Mouse (Mus musculus) hindbrain, embryonic 15.5 days (tissue): ENCODE results near the gene Platr17. TPM values are rescaled to one million over a fixed set of nuclear protein-coding genes. Genes with fewer than 3 reads are reported as not detected.
A peak's percentile ranks its signal among the peaks of the same experiment; 100 is the strongest.
"Not testable (repeated sequence)": the region's sequence is repeated elsewhere in the genome, so short reads cannot be mapped to it uniquely, and the experiment has no call there.

ENCODE experiments used
- ATAC-seq: fragments of 200-750 bp; cut with Nextera tagmentation; 2 replicates; pipeline ENCODE4 v1.8.0; 2017; ENCODE audit warnings: low read depth, moderate number of reproducible peaks, moderate TSS enrichment; ENCODE audit not compliant: low FRiP score
- H3K27ac ChIP-seq: fragments of 300-500 bp; sonication (generic); replicated peaks from 2 replicates; pipeline ENCODE4 v1.5.1; 2015; ENCODE audit warnings: mild to moderate bottlenecking, inconsistent platforms
- H3K27me3 ChIP-seq: fragments of 300-500 bp; sonication (generic); 2 replicates; pipeline ENCODE4 v1.6.1; 2015; ENCODE audit warnings: control low read depth, inconsistent platforms
- H3K36me3 ChIP-seq: fragments of 300-500 bp; sonication (generic); 2 replicates; pipeline ENCODE4 v1.6.1; 2015; ENCODE audit warnings: control low read depth, inconsistent platforms
- H3K4me1 ChIP-seq: fragments of 300-500 bp; sonication (generic); replicated peaks from 2 replicates; pipeline ENCODE4 v1.6.1; 2015; ENCODE audit warnings: control low read depth, inconsistent platforms
- H3K4me2 ChIP-seq: fragments of 300-500 bp; sonication (generic); 2 replicates; pipeline ENCODE4 v1.6.1; 2015; ENCODE audit warnings: moderate library complexity, mild to moderate bottlenecking, inconsistent platforms
- H3K4me3 ChIP-seq: fragments of 300-500 bp; sonication (generic); 2 replicates; pipeline ENCODE4 v1.5.1; 2015; ENCODE audit warnings: mild to moderate bottlenecking, inconsistent platforms
- H3K9ac ChIP-seq: fragments of 300-500 bp; sonication (generic); 2 replicates; pipeline ENCODE4 v1.6.1; 2015; ENCODE audit warnings: inconsistent platforms
- H3K9me3 ChIP-seq: fragments of 300-500 bp; sonication (generic); 2 replicates; pipeline ENCODE4 v1.6.1; 2016; ENCODE audit warnings: control low read depth, inconsistent platforms
- WGBS: fragments of 180-500 bp; shearing (Covaris S2); methylation state at CpG from one replicate; pipeline ENCODE4 v1.1.7; 2015; 5-methylcytosine and 5-hydroxymethylcytosine counted together
- microRNA-seq: library from miRNA; unstranded; fragments of <30 nt; microRNA quantifications from one replicate; pipeline ENCODE4, GENCODE M21; 2016
- polyA plus RNA-seq: library from polyadenylated mRNA; unstranded; fragments of >200 nt; fragmentation: Nextera tagmentation; extraction: Ambion mirVana; gene quantifications from 2 replicates; pipeline ENCODE4 v1.2.1, GENCODE M21; 2015

Platr17 gene
- polyA plus RNA-seq, 1 experiment from 2014 or later = 0.26 TPM

- Histone ChIP-seq H3K9ac (peak overlapping the region; percentile 61; the same call in 1 of the 2 replicates), H3K36me3 (peaks cover 36% of the 10 kb centered on the region), H3K4me1 (peaks cover 69% of the 10 kb centered on the region), H3K4me2 (peak overlapping the region; percentile 83), H3K4me3 (peak overlapping the region; percentile 49), H3K27ac (peak overlapping the region; percentile 91; the same call in 1 of the 2 replicates)
- H3K9me3 ChIP-seq, H3K27me3 ChIP-seq, ATAC-seq: not testable (repeated sequence)
- 79% methylated on average over 13 of the region's 13 CpGs for WGBS
Observed at GRCm38 (mm10) chr17:33952015-33952414, 47.1 kb downstream of the Platr17 start.

GRCm38 (mm10) chr17:33952879-33953278 lies 47.9 kb downstream of the Platr17 start:
- H3K27me3 ChIP-seq = no peaks in the 10 kb centered on the region
- 82% methylated on average over 4 of the region's 4 CpGs for WGBS
- H3K9ac ChIP-seq = no peak overlapping the region
- no peak overlapping the region for H3K4me3 ChIP-seq
- no peaks in the 10 kb centered on the region for H3K9me3 ChIP-seq
- no peak overlapping the region for H3K27ac ChIP-seq
- no peak for ATAC-seq
- H3K4me2 ChIP-seq = no peak overlapping the region
- peaks cover 70% of the 10 kb centered on the region for H3K4me1 ChIP-seq
- peaks cover 30% of the 10 kb centered on the region for H3K36me3 ChIP-seq

GRCm38 (mm10) chr17:33953310-33953709 lies 48.4 kb downstream of the Platr17 start:
- WGBS = 86% methylated on average over 3 of the region's 3 CpGs
- H3K27me3 ChIP-seq = no peaks in the 10 kb centered on the region
- ATAC-seq = no peak
- H3K27ac ChIP-seq = no peak overlapping the region
- no peak overlapping the region for H3K9ac ChIP-seq
- H3K4me3 ChIP-seq = no peak overlapping the region
- no peaks in the 10 kb centered on the region for H3K9me3 ChIP-seq
- H3K4me1 ChIP-seq = peaks cover 70% of the 10 kb centered on the region
- no peak overlapping the region for H3K4me2 ChIP-seq
- H3K36me3 ChIP-seq = peaks cover 27% of the 10 kb centered on the region

GRCm38 (mm10) chr17:33953961-33954565 lies 49.1 kb downstream of the Platr17 start:
- 0 out of 2 replicates have a peak overlapping the region, but pooled peaks have one; percentile 87 for H3K27ac ChIP-seq
- 31% methylated on average over 5 of the region's 5 CpGs for WGBS
- peaks cover 65% of the 10 kb centered on the region for H3K4me1 ChIP-seq
- H3K9ac ChIP-seq = peak overlapping the region; percentile 90
- peaks cover 20% of the 10 kb centered on the region for H3K36me3 ChIP-seq
- no peaks in the 10 kb centered on the region for H3K9me3 ChIP-seq
- peak overlapping the region; percentile 76 for H3K4me3 ChIP-seq
- peak overlapping the region; percentile 86 for H3K4me2 ChIP-seq
- no peak for ATAC-seq
- no peaks in the 10 kb centered on the region for H3K27me3 ChIP-seq

GRCm38 (mm10) chr17:33954646-33955554 lies 50.0 kb downstream of the Platr17 start:
- peaks cover 26% of the 10 kb centered on the region for H3K36me3 ChIP-seq
- H3K4me2 ChIP-seq = peak overlapping the region; percentile 86
- H3K4me1 ChIP-seq = peaks cover 57% of the 10 kb centered on the region
- no peaks in the 10 kb centered on the region for H3K9me3 ChIP-seq
- peak overlapping the region; percentile 87 for H3K27ac ChIP-seq
- no peaks in the 10 kb centered on the region for H3K27me3 ChIP-seq
- WGBS = under 1% methylated on average over 33 of the region's 33 CpGs
- H3K4me3 ChIP-seq = peak overlapping the region; percentile 76
- peak overlapping the region; percentile 90 for H3K9ac ChIP-seq
- ATAC-seq = peak; percentile 49; the same call in 1 of the 2 replicates

DNA sequence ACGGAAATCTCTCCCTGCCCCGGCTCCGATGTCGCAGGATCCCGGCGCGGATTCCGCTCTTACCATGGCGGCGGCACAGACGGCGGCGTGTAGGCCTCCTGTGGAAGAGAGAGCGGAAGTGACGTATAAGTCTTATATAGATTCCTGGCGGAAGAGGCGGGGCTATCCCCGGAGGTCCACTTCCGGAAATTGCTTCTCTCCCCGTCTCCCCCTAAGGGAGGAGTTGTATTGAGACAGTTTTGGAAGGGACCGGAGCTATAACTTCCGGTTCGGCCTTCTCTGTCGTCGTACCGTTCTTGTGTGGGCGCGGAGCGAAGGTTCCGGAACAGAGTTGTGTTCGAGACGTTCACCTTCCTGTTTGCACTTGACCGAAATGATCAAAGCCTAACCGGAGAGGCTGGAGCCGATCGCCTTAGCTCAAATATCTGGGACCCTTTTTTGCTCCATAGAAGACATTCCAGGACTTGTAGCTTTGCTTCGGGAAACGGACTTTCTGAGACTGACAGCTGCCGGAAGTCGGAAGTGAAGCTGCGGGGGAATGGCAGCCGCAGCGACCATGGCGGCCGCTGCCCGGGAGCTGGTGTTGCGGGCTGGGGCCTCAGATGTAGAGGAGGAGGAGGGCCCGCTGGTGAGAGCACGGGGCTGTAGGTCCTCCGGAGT lies 50.8 kb downstream of the Platr17 start, which contains the start of the genes Vps52 and Rps18:
TSS of gene Vps52 (plus strand) at position 258 of the 660 bp plus-strand sequence.
TSS of gene Rps18 (minus strand) at position 447 of the 660 bp plus-strand sequence.
- H3K27ac ChIP-seq = peak within 1 kb of the TSS; percentile 94
- ATAC-seq = peak; percentile 89
- H3K27me3 ChIP-seq = no peaks in the 10 kb centered on the region
- WGBS = under 1% methylated on average over 50 of the region's 50 CpGs
- H3K4me3 ChIP-seq = peak within 1 kb of the TSS; percentile 76
- H3K36me3 ChIP-seq = peaks cover 28% of the 10 kb centered on the region
- H3K4me1 ChIP-seq = peaks cover 49% of the 10 kb centered on the region
- peak within 1 kb of the TSS; percentile 90 for H3K9ac ChIP-seq
- no peaks in the 10 kb centered on the region for H3K9me3 ChIP-seq
- H3K4me2 ChIP-seq = peak within 1 kb of the TSS; percentile 86

Small RNA genes lying within 50 kb of the gene (microRNA-seq; reads per million reads assigned to microRNA genes)
- gene Gm27740 = not detected

Other genes starting within 250 kb of the Platr17 start
- 179 and 192 TPM in 2 replicates for gene Hnrnpm, start 218.3 kb upstream of the Platr17 start, polyA plus RNA-seq
- 84.6 and 86.7 TPM in 2 replicates for gene March2, start 186.5 kb upstream of the Platr17 start, polyA plus RNA-seq
- 590 and 595 TPM in 2 replicates for gene Rab11b, start 144.6 kb upstream of the Platr17 start, polyA plus RNA-seq
- gene Angptl4, start 123.3 kb upstream of the Platr17 start, polyA plus RNA-seq = 23.2 and 23.9 TPM in 2 replicates
- gene Kank3, start 94.6 kb upstream of the Platr17 start, polyA plus RNA-seq = 50.4 and 57.1 TPM in 2 replicates
- gene Rps28, start 80.6 kb upstream of the Platr17 start, polyA plus RNA-seq = 474 and 594 TPM in 2 replicates
- gene Ndufa7, start 80.6 kb upstream of the Platr17 start, polyA plus RNA-seq = 496 and 540 TPM in 2 replicates
- 54.7 and 55.3 TPM in 2 replicates for gene Cd320, start 62.0 kb upstream of the Platr17 start, polyA plus RNA-seq
- not detected in 2 replicates for gene Gm7029, start 31.3 kb upstream of the Platr17 start, polyA plus RNA-seq
- gene Kifc1, start 14.5 kb upstream of the Platr17 start, polyA plus RNA-seq = 2.2 and 2.7 TPM in 2 replicates
- gene Daxx, start 4.3 kb downstream of the Platr17 start, polyA plus RNA-seq = 50.3 and 55.9 TPM in 2 replicates
- gene Tapbp, start 10.8 kb downstream of the Platr17 start, polyA plus RNA-seq = 30.5 and 33.2 TPM in 2 replicates
- 17.1 TPM in 2 replicates for gene Zbtb22, start 10.8 kb downstream of the Platr17 start, polyA plus RNA-seq
- gene Rgl2, start 24.4 kb downstream of the Platr17 start, polyA plus RNA-seq = 55.1 and 60.1 TPM in 2 replicates
- 172 and 185 TPM in 2 replicates for gene Pfdn6, start 35.2 kb downstream of the Platr17 start, polyA plus RNA-seq
- 24.3 and 26.5 TPM in 2 replicates for gene Wdr46, start 35.5 kb downstream of the Platr17 start, polyA plus RNA-seq
- gene B3galt4, start 46.4 kb downstream of the Platr17 start, polyA plus RNA-seq = 12.8 and 14.1 TPM in 2 replicates
- gene Vps52, start 50.7 kb downstream of the Platr17 start, polyA plus RNA-seq = 74.8 and 76.6 TPM in 2 replicates
- gene Rps18, start 50.9 kb downstream of the Platr17 start, polyA plus RNA-seq = 701 and 784 TPM in 2 replicates
- 19.5 and 25.2 TPM in 2 replicates for gene H2-K1, start 95.2 kb downstream of the Platr17 start, polyA plus RNA-seq
- gene Ring1, start 119.5 kb downstream of the Platr17 start, polyA plus RNA-seq = 22.1 and 24.9 TPM in 2 replicates
- gene H2-Ke6, start 122.9 kb downstream of the Platr17 start, polyA plus RNA-seq = 64.8 and 71.9 TPM in 2 replicates
- 166 and 176 TPM in 2 replicates for gene Slc39a7, start 126.5 kb downstream of the Platr17 start, polyA plus RNA-seq
- 57.8 and 61.1 TPM in 2 replicates for gene Rxrb, start 126.7 kb downstream of the Platr17 start, polyA plus RNA-seq
- 4.5 and 5.4 TPM in 2 replicates for gene Col11a2, start 134.3 kb downstream of the Platr17 start, polyA plus RNA-seq
- gene H2-Oa, start 187.2 kb downstream of the Platr17 start, polyA plus RNA-seq = 0.14 TPM in 1 of 2 replicates, not detected in the other
- gene H2-DMa, start 214.4 kb downstream of the Platr17 start, polyA plus RNA-seq = 19.4 and 19.8 TPM in 2 replicates
- 122 and 144 TPM in 2 replicates for gene Brd2, start 217.5 kb downstream of the Platr17 start, polyA plus RNA-seq
- gene H2-DMb2, start 238.2 kb downstream of the Platr17 start, polyA plus RNA-seq = 0.20 and 0.38 TPM in 2 replicates
- 0.79 and 1.1 TPM in 2 replicates for gene H2-DMb1, start 247.9 kb downstream of the Platr17 start, polyA plus RNA-seq